Mouse (Mus musculus): Measurements from ENCODE around the gene Dars. TPM values are rescaled to one million over a fixed set of nuclear protein-coding genes. Genes with fewer than 3 reads are reported as not detected.
"Not testable (repeated sequence)": the region's sequence is repeated elsewhere in the genome, so short reads cannot be mapped to it uniquely, and the experiment has no call there.

The Dars gene
- total RNA-seq, 2 experiments from 2014 or later, result 78.9 to 79.1 TPM

DNA sequence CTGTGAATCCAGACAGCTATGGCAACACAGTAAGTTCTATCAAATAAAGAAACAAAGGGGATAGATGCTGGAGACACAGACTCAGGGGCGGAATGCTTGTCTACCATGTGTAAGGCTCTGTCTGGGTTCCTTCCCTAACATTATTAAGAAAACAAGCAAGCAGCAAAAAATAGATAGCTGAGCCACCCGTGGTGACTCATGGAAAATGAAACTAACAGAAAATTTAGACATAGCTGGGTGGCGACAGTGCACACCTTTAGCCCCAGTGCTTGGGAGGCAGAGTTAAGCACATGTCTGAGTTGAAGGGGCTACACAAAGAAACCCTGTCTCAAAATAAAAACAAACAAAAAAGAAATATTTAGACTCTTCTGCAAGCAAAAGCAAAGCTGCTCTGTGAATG is 59.7 kb downstream of the Dars start:
- no peak for DNase-seq (ENCODE audit: low spot score in 2 of 2)

DNA sequence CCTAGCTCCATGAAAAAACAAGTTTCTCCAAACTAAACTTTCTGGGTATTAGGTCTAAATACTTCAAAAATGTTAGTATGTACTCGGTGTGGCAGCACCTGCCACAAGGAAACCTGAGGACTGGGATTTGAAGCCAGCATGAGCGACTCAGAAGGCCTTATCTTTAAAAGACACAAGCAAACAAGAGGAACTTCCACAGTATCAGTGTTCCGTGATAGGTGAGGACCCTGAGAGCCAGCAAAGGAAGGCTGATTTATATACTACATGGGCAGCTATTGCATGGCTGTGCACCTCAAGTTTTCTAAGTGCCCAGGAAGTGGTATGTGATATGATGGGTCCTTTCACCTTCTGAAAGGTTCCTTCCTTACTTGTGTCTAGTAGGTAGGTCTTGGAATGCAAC is 64.1 kb downstream of the Dars start:
- DNase-seq (ENCODE audit: low spot score in 2 of 2), result no peak

DNA sequence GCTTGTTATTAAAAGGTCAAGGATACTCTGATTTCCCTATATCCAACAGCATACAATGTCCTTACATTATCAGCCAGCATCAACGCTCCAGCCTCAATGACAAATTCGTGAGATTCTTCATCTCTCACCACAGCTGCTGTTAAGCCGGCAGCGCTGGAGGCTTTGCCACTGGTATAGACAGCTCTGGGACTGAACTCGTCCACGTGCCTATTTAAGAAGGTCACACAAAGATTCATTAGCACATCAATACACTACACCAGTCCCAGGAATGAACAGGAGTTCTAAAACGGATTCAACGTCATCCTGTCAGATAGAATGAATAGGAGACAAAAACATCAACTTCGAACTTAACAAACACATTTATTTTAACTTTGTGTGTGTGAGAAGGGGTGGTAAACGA is 72.9 kb downstream of the Dars start:
- no peak for DNase-seq (ENCODE audit: low spot score in 2 of 2)

DNA sequence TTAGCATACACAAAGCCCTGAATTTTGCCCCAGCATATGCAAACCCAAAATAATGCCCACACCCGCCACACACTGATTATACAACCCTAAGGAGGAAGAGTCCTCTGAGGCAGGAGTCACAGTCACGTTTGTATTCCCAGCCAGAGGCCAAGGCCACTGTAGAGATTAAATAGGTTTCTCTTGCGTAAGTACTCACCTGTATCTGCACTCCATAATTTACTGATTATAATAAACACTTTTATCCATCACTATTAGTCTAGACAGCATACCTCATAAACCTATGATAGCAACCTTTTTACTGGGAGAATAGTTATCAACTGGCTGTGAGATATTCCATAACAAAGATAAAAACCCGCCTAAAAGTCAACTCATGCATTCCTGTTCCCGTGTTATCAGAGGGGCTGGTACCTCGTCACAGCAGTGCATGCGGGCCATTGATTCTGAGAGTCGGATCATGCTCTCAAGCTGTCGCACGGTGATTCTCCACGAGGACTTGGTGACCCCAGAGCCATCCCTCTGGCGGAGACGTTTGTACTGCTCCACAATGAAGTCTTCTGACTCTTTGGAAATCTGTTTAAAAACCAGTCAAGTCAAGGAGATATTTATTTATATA is 79.4 kb downstream of the Dars start:
- no peak for DNase-seq (ENCODE audit: low spot score in 2 of 2)

DNA sequence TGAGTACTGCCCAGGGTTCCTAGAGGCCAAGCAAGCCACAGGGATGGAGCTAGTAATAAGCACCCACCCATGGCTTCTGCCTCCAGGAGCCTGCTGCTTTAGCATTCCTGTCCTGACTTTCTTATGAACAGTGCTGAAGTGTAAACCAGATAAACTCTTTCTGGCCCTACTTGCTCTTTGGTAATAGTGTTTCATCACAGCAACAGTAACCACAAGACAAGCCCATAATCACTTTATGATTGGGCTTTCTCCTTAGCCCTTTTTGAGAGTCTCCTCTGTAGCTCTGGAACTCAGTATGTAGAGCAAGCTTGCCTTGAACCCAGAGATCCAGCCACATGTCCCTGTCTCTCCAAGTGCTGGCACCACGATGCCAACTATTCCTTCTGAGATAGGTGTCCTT is 86.9 kb downstream of the Dars start:
- no peak for DNase-seq (ENCODE audit: low spot score in 2 of 2)

DNA sequence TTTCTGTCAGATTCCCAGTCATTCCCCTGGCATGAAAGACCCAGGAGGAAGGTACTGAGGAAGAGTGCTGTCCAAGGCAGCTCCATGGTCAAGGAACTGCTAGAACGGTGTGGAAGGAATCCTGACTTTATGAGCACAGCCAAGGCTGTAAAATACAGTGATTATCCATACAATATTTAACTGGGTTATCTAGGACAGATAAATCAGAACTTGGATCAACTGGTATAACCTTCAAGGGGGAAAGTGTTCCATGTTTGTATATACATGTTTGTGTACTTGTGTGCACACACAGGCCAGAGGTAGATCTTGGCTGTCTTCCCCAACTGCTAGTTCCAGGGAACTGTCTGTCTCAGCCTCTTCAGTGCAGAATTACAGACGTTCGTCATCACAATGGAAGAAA is 89.0 kb downstream of the Dars start, which contains the start of gene Lct:
Lct (minus strand) TSS at position 101 of the 400 bp plus-strand sequence.
- no peak for DNase-seq (ENCODE audit: low spot score in 2 of 2)

DNA sequence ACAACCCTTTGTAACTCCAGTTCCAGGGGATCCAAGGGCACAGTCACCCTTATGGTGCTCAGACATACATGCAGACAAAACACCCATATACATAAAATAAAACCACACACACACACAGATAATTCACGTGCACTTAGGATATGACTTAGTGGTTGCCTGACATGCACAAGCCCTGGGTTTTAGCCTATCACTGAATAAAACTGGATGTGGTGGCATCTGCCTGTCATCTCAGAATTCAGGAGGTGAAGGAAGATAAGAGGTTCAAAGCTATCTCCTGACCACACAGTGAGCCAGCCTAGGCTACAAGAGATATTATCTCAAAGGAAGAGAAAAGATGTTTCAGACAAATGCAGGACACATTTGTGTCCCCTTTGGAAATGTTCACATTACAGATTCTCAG is 90.0 kb downstream of the Dars start:
- no peak for DNase-seq (ENCODE audit: low spot score in 2 of 2)

DNA sequence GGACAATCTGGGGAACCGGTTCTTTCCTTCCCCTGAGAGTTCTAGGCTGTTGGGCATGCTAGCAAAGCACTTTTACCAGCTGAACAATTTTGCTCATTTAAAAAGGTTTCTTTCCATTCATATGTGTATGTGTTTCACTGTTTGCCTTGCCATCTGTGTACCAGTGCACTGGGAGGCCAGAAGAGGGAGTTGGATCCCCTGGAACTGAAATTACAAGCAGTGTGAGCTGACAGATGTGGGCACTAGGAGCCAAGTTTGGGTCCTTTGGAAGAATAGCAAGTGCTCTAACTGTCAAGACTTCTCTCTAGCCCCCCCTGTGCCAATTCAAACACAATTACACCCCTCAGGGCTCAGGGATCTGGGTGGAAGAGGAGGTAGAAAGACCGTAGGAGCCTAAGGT is 92.4 kb downstream of the Dars start:
- DNase-seq (ENCODE audit: low spot score in 2 of 2), result no peak

DNA sequence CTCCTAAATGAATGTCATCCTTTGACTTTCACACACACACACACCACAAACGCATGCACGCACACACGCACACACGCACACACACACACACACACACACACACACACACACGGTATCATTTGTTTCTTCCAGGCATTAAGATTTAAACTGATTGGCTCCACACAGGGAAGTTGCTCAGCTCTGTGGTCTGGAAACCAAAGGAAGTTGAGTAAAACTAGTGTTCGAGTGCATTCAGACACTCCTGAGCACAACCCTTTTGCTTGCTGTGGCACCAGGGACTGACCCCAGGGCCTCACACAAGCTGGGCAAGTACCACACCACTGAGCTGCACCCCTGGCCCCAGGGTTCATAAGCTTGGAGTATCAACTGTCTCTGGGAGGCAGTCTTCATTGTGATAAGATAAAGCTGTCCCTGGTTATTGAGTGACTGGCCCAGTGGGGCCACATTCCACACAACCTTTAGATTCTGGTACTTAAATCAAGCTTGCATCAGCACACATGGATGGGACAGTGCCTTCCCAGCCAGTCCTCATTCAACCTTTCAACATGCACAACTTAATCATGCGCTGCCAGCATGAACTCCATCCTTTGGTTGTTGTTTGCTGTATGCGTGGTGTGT is 94.0 kb downstream of the Dars start:
- DNase-seq (ENCODE audit: low spot score in 2 of 2), result no peak

DNA sequence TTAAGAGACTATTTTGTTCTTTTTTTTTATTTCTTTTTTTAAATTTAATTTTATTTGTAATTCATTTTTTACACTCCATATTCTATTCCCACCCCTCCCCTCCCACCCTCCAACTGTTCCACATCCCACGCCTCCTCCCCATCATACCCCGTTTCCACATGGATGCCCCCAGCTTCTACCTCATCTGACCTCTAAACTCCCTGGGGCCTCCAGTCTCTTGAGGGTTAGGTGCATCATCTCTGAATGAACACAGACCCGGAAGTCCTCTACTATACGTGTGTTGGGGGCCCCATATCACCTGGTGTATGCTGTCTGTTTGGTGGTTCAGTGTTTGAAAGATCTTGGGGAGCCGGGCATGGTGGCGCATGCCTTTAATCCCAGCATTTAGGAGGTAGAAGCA is 97.9 kb downstream of the Dars start:
- DNase-seq (ENCODE audit: low spot score in 2 of 2), result not testable (repeated sequence)

DNA sequence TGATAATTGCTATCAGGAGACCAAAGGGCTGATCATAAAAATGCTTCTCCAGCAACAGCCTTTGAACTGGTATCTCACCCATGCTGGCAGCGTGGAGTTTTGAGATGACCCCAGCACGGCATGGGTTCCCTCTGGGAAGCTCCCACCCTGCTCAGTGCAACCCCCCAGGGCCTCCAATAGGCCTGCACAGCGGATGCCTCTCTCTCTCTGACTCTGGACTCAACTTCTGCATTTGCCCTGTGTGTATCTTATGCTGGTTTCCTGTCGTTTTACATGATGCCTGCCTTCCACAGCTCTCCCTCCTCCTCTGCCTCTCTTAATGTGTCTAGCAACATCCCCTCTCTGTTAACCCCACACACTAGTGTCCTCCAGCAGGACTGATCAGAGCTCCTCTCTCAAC is 102.5 kb downstream of the Dars start:
- DNase-seq (ENCODE audit: low spot score in 2 of 2), result no peak

Other genes starting within 250 kb of the Dars start
- 10 to 100 TPM; 50.3 to 53.3 TPM for gene Ubxn4, start 173.4 kb downstream of the Dars start, total RNA-seq (2021)
- gene Lct, start 89.0 kb downstream of the Dars start, total RNA-seq (2021), result under 1 TPM; 0.13 to 0.17 TPM
- gene Mcm6, start 57.7 kb downstream of the Dars start, total RNA-seq (2021), result 10 to 100 TPM; 47.1 to 48.2 TPM
- 10 to 100 TPM; 20.4 to 24.2 TPM for gene Cxcr4, start 174.9 kb upstream of the Dars start, total RNA-seq (2021)